Mouse (Mus musculus) induced T-regulatory cell, adult 2 months (primary cell): Measurements from ENCODE around the gene Grsf1.

Experiments used
- DNase-seq: peaks from one replicate; pipeline ENCODE4 v3.0.0-alpha.2; 2012; ENCODE audit warnings: low read depth

The Grsf1 gene

DNA sequence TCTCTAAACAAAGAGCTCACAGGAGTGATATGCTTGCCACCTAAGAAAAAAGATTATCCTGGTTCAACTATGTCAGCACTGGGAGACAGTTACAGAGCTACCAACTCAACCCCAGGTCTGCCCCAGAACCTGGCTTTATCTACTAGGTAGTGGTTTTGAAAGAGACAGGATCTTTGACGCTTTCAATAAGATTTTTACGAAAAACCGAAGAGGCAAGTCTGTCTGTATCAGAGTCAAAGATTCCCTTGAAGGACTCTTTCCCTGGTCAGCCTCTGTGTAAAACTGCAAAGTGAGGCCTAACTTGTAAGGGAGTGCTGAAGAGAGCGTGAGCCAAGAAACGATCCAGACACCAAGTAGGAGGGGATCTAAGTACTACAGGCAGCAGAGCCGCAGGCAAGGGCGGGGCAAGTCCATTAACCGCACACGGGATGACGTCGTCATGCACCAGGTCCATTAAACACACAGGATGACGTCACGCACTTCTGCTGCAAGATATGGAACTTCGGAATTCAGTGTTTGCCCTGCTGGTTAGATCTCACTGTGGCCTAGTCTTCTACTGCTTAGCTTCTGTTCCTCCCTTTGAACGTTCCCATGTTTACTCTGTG is 12.7 kb upstream of the Grsf1 start:
- no peak for DNase-seq

DNA sequence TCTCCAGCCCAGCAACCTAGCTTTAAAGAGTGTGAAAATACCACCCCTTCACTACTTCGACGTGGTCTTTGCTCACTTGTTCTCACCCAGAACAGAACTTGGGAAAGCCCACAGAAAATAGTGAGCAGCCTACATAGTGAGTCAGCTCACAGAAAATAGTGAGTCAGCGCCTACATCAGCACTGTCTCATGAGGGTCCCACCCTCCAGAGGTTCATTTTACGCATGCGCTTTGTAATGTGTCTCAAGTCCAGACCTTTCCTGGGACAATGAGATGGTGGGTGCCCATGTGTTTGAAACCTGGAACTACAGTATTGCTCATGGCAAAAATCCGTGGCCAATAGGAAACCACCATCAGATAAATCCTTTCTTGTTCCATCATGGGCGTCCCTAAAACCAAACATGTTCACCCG is 12.0 kb upstream of the Grsf1 start:
- no peak for DNase-seq

DNA sequence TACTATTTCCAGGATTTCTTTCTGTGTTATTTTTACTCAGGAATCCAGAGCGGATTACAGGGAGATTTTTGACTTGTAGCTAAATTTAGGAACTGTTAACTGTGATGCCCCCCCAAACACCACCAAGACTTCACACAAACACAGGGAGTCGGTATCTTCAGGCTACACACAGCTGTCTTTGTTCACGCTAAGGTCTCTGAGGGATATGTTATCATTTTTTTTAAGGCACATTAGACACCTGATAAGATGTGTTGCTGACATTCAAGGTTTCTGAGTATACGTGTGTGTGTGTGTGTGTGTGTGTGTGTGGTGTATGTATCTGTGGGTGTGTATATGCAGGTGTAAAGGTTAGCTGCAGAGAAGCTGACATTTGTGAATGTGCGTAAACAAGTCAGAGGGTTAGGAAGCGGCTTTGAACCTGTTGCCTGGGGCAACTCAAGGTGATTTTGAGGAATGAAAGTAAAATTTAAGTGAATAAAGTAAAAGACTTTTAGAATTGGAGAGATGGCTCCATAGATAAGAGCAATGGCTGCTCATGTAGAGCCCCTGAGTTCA is 9.9 kb upstream of the Grsf1 start:
- DNase-seq: peak; percentile 28

DNA sequence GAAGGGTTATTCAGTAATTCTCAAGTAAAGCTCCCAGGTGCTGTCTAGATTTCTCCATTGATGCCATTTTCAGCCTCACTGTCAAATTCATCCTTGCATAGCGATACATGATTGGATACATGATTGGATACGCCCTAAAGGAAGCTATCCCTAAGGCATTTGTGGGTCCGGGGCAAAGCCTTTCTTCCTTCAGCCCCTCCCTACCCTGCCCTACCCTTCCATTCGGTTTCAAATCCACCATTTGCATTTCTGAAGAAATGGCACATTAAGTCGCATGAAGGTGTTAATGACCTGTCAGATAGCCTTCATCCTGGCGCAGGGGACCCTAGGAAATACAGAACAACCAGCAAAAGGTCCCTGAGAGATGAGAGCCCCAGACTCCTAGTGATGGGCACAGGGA is 9.3 kb upstream of the Grsf1 start:
- no peak for DNase-seq

DNA sequence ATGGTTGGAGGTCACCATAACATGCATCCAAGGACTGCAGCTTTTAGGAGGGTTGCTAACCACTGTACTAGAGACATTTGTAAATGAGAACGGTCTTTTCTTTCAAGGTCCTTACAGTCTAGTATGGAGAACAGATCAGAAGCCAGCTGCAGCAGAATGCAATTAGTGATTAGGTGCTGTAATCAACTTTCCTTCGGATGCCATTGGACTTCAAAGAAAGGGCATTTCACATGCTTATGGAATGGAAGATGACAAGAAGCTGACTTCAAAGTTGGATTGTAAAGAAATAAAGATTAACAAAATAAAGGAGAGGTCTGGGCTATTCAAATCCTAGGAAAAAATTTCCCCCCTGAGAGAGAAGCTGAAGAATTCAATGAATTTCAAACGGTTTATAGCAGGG is 8.3 kb upstream of the Grsf1 start:
- no peak for DNase-seq

DNA sequence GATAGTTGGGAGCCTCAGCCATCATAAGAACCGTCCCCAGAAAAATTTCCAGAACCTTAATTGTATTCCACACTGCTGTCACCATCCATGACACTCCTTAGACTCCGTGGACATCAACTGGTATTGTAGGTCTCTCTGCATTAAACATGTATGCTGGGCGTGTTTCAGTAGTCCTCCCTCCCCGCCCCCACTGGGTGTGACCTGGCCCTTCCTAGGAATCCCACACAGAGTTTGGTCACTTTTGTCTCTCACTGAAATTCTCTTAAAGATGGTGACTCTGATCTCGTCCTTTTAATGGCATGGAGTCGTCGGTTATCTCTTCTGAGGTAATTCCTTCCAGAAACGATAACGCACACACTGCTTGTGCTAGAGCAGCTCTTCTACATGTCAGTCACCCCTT is 7.7 kb upstream of the Grsf1 start:
- DNase-seq: no peak

DNA sequence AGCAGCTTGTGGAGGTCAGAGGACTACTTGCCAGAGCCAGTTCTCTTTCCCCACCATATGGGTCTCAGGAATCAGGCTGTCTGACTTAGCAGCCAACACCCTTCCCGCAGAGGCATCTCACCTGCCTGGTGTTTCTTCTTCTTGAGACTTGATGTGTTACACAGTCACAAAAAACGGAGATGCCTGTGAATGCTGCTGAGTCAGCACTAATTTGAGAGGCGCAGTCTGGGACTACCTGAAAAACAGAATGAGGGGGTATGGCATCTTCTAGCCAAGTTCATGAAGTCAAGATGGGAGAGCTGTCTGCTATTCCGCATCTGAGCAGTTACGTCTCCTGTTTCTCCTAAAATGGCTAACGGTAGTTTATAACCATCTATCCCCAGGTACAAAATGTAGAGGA is 4.6 kb upstream of the Grsf1 start:
- DNase-seq: no peak

DNA sequence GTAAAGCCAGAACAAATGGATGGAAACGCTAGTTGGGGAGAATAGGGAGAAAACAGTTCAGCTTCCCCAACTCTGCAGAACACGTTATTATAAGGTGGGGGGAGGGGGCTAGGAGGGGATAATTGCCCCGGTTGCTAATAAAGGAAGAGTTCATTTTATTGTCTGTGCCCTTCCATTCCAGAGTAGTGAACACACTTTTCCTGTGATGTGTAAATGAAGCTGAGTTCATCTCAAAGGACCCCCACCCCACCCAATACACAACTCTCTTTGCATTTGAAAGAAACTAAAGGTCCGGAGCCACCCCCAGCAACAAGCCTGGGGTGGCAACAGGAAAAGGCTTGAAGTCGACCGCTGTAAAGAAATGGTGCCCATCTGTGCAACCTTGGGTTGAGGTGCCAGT is 3.4 kb upstream of the Grsf1 start:
- DNase-seq: no peak

DNA sequence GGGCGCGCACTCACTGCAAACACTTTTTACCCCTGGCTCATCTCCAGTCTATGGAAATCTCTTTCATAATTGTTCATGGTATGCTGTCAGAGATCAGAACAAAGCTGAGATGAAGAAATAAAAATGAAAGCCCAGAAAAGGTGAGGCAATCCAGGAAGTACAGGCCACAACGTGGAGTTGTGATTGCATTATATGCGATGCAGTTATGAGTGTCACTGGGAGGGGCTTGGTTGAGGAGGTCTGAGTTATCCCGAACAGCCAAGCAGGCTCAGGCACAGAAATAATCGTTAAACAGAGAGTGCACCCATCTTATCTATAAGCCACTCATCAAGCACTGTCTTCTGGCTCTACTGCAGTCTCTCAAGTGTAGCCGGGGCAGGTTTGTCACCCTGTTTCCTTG is 3.0 kb upstream of the Grsf1 start:
- DNase-seq: no peak

DNA sequence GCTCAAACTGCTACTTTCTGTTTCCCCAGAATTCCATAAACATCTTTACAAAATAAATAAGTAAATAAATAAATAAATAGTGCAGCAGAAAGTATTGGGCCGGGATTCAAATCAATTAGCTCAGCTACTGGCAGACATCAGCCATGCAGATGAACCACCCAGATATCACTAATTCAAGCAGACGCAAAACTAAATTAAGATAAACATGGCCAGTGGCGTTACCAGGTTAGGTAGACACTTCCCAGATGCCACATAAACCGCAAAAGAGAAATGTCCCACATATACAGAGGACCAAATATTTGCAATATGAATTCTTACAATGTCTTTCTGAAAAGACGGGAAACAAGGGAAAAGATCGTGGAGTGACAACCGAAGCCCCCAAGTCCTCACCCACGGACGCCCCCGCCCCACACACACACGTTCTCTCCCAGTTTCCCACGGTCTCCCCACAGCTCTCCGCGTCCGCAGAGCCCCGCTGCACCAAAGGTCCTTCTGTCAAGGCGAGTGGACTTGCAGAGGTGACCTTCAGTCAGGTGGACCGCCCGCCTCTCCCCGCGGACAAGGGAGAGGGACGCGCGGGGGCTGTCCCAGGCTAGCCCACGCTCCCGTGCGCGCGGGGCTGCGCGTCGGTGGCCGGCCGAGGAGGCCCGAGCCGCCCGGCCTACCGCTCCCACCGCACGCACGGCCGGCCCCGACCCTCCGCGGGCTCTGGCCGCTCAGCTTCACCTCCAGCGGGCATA is 1.1 kb downstream of the Grsf1 start:
- no peak for DNase-seq

DNA sequence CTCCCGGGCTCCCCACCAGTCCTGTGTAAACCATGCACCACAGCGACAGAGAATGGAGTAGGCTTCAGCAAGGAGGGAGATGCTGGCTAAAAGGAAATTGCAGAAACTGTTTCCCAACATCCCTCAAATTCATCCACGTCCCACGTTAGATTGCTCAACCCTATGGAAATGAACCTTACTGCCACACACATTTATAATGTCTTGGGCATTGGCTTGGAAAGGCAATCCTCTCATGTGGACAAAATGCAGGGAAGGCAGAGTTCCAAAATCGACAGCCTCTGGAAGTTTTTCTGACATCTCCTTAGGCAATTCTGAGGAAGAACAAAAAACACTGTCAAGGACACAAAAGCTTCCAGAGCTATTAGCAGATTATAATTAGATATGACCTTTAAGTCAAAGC is 12.1 kb downstream of the Grsf1 start:
- DNase-seq: no peak

DNA sequence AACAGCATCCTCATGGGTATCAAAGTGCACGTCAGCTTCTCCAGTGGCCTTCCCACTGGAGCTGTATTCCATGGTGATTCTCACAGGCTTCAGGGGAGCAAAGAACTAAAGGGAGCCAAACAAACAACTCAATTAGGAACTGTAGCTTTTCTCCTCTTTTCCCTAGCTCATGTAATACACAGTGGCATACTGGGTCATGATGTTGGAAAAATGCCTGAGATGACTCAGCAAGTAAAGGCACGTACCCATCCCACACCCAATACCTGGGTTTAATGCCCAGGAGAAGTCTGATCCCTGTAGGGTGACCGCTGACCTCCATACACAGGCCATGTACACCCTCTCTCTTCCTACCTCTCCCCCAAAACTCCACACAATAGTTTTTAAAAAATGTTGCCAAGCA is 12.8 kb downstream of the Grsf1 start:
- no peak for DNase-seq

DNA sequence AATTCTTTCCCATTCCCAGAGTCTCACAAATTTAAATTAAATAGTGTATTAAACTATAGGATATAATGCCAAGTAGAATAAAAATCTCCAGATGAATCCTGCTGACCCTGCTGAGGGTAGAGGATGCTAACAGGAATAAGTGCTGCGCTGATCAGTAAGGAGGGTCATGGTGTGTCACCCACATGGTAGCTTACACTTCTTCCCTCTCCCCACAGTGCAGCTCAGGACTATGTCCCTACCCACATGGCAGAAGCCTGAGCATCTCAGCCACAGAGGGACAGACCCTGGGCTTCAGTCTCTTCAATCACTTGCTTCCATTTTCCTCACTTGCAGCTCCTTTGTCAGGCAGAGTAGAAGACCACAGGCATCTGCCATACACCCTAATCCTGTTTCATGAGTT is 18.1 kb downstream of the Grsf1 start:
- DNase-seq: no peak

DNA sequence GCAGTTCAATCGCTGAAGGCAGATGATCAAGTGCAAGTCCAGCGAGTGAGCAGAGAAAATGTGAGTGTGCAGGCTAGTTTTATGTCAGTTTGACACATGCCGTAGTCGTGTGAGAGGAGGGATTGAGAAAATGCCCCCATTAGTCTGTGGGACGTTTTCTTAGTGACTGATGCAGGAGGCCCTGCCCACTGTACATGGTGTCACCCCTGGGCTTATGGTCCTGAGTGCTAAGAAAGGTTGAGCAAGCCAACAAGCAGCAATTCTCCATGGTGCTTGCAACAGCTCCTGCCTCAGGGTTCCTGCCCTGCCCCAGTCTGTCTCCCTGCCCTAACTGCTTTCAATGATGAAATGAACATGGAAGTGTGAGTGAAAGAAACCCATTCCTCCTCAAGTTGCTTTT is 23.4 kb downstream of the Grsf1 start:
- no peak for DNase-seq

DNA sequence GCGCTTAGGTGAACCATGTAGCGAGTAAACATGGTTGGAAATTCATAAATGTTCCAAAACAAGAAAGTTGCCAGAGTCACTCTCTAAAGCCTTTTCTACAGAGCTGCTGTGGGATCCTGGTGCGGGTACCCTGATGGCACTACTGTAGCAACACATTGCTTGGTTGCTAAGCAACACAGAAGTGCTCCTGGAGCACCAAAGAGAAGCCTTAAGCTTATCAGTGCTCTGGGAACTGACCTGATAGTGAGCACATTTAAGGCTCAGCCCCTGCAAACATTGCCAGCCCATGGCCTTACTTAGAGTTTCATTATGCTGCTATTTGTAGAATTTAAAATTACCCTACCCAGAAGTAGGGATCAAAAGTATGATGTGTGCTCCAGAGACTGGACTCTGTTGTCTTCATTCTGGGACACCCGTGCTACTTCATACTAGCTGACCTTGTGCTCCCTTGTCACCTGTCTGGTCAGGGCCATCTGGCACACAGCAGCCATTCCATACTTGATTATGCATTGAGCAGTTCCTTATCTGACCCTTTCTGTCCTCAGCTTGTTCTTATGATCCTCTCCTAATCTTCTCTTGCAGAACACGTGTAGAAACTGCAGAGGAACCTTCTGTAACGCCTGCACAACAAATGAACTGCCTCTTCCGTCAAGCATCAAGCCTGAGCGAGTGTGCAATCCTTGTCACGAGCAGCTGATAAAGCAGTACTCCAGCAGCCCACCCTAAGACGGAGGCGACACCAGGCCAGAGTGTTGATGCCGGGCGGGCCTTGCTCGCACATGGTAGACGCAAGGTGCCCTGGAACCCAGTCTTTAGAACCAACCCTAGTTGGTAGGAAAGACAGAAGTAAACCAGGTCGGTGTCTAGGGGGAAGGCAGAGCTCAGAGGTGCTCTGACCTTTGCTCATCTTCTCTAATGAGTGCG is 26.5 kb downstream of the Grsf1 start:
- DNase-seq: no peak

DNA sequence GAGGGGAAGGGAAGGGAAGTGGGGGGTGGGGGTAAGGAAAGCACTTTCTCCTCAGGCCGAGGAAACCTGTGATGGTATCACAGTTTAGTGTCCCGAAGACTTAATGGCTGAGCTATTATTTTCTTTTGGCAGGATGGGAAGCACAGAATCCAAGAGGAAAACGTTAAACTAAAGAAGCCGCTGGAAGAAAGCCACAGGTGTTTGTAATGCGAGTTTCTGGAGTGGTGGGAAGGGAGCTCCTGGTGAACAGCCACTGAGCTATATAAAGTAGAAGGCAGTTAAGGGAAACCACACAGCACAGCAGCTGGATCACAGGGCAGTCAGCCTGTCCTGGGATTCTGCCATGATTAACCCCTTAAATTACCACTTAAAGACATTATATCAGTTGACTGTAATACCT is 30.6 kb downstream of the Grsf1 start:
- no peak for DNase-seq

DNA sequence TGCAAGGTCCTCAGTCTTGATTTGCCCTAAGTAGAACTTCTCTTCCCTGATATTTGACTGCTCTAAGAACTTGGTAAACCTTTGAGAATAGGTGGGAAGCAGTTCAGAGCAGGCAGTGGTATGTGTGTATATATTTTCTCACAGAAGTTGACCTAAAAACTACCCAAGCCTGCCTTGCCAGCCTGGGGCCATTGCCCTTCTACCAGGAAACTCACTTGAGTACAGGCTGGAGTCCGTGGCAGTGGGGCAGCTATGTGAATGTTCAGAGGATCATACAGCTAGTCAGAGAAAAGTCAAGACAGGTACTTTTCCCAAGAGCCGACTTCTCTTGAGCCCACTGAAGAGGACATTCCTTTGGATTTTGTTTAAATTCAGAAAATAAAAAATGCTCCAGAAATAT is 31.1 kb downstream of the Grsf1 start:
- DNase-seq: no peak

DNA sequence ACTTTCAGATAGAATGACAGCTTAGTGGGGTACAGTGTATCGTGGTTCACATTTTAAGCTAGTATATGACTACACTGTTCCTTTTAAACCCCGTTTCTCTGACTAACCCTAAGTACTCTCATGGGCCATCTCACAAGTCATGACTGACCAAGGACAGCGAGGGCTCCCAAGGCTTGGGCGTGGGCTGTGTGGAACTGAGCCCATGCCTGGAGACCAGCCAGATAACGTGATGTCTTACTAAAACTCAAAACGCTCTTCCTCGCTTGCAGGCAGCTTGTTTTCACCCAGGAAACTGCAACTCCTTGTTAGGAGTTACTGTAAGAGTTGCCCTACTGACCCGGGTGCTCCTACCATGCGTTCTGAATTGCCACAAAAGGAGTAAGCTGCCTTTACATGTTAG is 32.5 kb downstream of the Grsf1 start:
- DNase-seq: no peak

DNA sequence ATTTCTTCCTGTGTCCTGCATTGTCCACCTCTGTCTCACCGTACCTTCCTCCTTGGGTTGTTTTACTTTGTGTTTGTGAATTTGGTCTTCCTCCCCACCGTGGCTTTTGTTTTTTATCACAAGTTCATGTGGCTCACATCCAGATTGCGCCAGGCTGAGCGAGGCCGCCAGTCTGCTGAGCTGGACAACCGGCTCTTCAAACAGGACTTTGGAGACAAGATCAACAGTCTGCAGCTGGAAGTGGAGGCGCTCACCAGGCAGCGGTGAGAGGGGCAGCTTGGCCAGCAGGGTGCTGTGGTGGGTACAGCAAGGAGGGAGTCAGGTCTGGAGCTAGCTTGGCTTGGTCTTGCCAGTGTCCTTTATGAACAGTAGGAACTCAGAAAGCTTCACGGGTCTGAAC is 33.2 kb downstream of the Grsf1 start:
- DNase-seq: no peak

DNA sequence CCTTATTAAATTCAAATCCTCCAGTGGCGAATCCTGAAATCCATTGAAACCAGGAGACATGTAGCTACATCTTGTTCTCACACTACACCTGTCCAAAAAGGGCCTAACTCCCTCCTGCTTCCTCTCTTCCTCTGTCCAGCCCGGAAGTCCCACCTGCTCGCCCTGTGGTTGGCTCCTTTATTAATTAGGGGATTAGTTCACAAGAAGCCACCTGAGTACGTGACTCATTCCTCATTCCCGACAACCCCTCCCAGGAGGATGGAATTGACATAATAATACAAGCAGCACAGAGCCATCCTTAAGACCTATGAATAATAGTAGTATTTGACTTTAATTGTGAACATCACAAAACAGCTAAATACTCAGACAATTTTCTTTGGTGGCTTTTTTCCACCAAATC is 41.9 kb downstream of the Grsf1 start:
- no peak for DNase-seq

DNA sequence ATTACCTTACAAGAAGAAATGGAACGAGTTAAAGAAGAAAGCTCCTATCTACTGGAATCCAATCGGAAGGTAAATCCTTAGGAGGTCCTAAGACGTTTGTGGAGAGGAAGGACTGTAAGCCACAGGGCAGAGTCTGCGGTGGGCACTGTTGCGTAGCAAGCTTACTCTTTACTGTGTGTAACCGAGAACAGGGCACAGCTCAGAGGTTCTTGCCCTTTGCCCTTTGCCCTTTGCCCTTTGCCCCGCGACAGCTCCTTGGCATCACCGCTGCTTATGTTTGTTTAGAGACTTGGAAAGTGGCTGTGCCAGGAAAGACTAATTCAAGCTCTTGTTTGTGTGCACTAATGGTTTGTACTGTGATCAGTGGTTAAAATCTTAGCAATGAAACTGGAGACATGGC is 43.5 kb downstream of the Grsf1 start:
- DNase-seq: no peak

DNA sequence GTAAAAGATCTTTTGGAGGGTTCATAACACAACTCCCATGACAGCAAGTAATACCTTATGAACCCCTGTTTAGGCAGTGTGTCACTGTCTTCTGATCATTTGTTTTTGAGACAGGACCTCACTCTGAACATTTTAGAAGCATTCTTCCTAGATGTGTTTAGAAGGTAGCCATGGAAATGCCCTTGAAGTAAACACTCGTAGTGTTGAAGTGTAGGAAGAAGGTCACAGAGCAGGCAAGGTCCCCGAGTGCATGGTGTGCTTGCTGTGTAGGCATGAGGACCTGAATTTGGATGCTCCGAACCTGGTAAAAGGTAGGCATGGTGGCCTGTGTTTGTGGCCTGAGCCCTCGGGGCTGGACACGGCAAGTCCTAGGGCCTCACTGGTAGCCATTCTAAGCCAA is 44.4 kb downstream of the Grsf1 start:
- DNase-seq: no peak

DNA sequence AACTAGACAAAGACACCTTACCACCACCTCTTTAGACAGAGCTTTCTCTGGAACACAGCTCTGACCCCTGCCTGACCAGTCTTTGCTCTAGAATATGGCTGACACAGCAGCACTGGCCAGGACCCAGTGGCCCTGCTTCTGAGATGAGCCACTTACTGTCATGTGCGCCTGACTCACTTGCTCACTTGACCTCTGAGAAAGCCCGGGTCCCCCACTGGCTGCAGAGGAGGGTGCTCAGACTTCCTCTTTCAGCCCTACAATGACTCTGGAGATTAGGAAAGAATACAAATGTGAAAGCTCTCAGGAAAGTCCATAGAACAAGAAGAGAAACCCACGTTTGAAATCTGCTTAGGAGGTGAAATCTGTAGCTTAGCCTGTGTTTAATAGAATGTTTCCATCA is 45.1 kb downstream of the Grsf1 start:
- no peak for DNase-seq
